Comparison of ENCODE assay signal across 8 mouse cellular contexts in genomic region chr3:57846912-57847759, GRCm38 (mm10). TPM values are rescaled to one million over a fixed set of nuclear protein-coding genes. Genes with fewer than 3 reads are reported as not detected.
DNase-seq lines count a peak whose midpoint lies in the region; ATAC-seq lines count a peak whose summit lies in the region.

No protein-coding gene starts in this region.

- intact Hi-C loops in gastrocnemius, postnatal 14 days (cut with DNase I; ENCODE audit: low total_unique reads), result no loop called here
- intact Hi-C loops in left cerebral cortex, postnatal 25 days (cut with DNase I), result loop anchor here (1.0 to 10.0 kb wide), 9 partner anchors 36 to 648 kb away; partner anchors contain the start of gene Tsc22d2

- peak; percentile 63 for ATAC-seq in inflammation-experienced regulatory T-cells, adult 6 months

- DNase-seq in T-cell, adult 2 months (ENCODE audit: low spot score), result peak; percentile 39
- DNase-seq in cerebellum, postnatal 25 days, result peak; percentile 74 to 80
- peak; percentile 68 for DNase-seq in gastrocnemius, postnatal 14 days
- DNase-seq in left cerebral cortex, postnatal 25 days (ENCODE audit: low spot score in 2 of 2), result peak; percentile 60 to 63
- DNase-seq in mesoderm, embryonic 11.5 days (ENCODE audit: low read depth, low spot score), result peak; percentile 69
- DNase-seq in right cerebral cortex, postnatal 4 days, result peak; percentile 75
- peak; percentile 81 for DNase-seq in yolk sac, embryonic 10.5 days (ENCODE audit: low spot score)

RNA-seq across cellular contexts. Expression of gene Pfn2, which starts 0.7 kb away (rescaled TPM):
- total RNA-seq in gastrocnemius, postnatal 14 days (2021), result 100 to 1,000 TPM; 107 to 109 TPM
- 10 to 100 TPM; 11.6 to 18.2 (median 15.1) TPM for polyA plus RNA-seq in inflammation-experienced regulatory T-cells, adult 6 months (2017; shearing (Covaris generic))
- total RNA-seq in left cerebral cortex, postnatal 25 days (2021), result 100 to 1,000 TPM; 496 to 526 TPM

Comparison
In these comparisons a context has a peak if more than half of its experiments do, and no peak if none do; other contexts are left out.
1. Peak in every context shown above with its lines: DNase-seq and ATAC-seq.
2. RNA of gene Pfn2, which starts 0.7 kb away (total RNA-seq): 496 to 526 TPM in left cerebral cortex, postnatal 25 days; 107 to 109 TPM in gastrocnemius, postnatal 14 days; every median in the first group is over 4 times any median in the second.